Comparison of ENCODE assay signal across 12 mouse cellular contexts in the genomic region with DNA sequence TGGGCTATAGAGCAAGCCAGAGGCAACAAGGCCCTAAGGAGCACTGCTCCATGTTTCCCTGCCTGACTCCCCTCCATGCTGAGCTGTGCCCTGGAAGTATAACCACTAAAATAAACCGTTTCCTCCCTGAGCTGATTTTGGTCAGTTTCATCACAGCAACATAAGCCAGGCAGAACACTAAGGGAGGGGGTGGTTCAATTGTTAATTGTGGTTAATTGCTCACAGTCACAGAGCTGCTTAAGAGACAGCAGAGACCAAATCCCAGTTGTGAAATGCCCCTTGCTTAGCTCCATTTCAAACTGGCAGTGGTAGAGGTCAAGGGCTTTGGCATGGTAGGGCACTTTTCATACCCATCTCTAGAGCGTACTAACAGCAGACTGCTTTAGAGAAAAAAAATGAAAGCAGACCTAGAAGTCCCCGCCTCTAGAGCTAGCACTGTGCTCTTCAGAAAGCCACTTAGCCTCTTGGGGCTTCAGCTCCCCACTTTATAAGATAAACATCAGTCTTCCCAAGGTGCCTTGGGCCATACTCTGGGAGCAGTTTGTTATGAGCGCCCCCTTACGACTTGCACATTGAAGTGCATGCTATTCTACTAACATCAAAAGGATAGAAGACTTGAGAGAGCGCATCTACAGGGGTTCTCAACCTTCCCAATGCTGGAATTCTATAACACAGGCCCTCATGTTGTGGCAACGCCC.
A peak's percentile ranks its signal among the peaks of the same experiment; 100 is the strongest.
DNase-seq lines count a peak whose midpoint lies in the region; ATAC-seq and TF ChIP-seq lines count a peak whose summit lies in the region.
"Had no signal": no experiment of that assay in that cellular context is flagged by ENCODE, and none has a peak within 500 bp of the region (broad histone marks: within the 10 kb centered on the region; RNA-seq: fewer than 3 reads in every experiment).

No protein-coding gene starts in this region.

- no peak overlapping the region for H3K4me2 ChIP-seq in heart, embryonic 11.5 days
- H3K4me2 ChIP-seq in neural tube, embryonic 13.5 days = no peak overlapping the region
- H3K4me2 ChIP-seq in stomach, postnatal 0 days (replicated peaks; ENCODE audit: low read depth) = no peak overlapping the region
- no peak overlapping the region for H3K4me2 ChIP-seq in neural tube, embryonic 15.5 days
- H3K4me2 ChIP-seq: embryonic facial prominence, embryonic 15.5 days; lung, embryonic 15.5 days had no signal

- ATAC-seq in heart, embryonic 11.5 days (replicated peaks; ENCODE audit: insufficient number of reproducible peaks, low FRiP score, low TSS enrichment) = no peak
- no peak for ATAC-seq in neural tube, embryonic 13.5 days (ENCODE audit: low read depth)
- ATAC-seq in stomach, postnatal 0 days (ENCODE audit: low FRiP score, low TSS enrichment) = no peak
- no peak for ATAC-seq in neural tube, embryonic 15.5 days (ENCODE audit: low FRiP score)

- H3K4me3 ChIP-seq in heart, embryonic 11.5 days (ENCODE audit: low read depth, low read length) = no peak overlapping the region
- H3K4me3 ChIP-seq in neural tube, embryonic 13.5 days = no peak overlapping the region
- H3K4me3 ChIP-seq in stomach, postnatal 0 days (ENCODE audit: low read depth, low read length) = no peak overlapping the region
- no peak overlapping the region for H3K4me3 ChIP-seq in neural tube, embryonic 15.5 days (replicated peaks)
- H3K4me3 ChIP-seq: embryonic facial prominence, embryonic 15.5 days; lung, embryonic 15.5 days; myocyte had no signal

- no peaks in the 10 kb centered on the region for H3K27me3 ChIP-seq in heart, embryonic 11.5 days (ENCODE audit: control insufficient read depth, insufficient read depth, low read length)
- no peaks in the 10 kb centered on the region for H3K27me3 ChIP-seq in neural tube, embryonic 13.5 days
- no peaks in the 10 kb centered on the region for H3K27me3 ChIP-seq in stomach, postnatal 0 days (ENCODE audit: control insufficient read depth, insufficient read depth, low read length)
- H3K27me3 ChIP-seq in neural tube, embryonic 15.5 days (replicated peaks) = no peaks in the 10 kb centered on the region
- H3K27me3 ChIP-seq: embryonic facial prominence, embryonic 15.5 days; lung, embryonic 15.5 days had no signal

- H3K4me1 ChIP-seq in heart, embryonic 11.5 days (ENCODE audit: control insufficient read depth, insufficient read depth, low read length) = no peaks in the 10 kb centered on the region
- peaks cover 45% of the 10 kb centered on the region for H3K4me1 ChIP-seq in neural tube, embryonic 13.5 days (replicated peaks)
- H3K4me1 ChIP-seq in stomach, postnatal 0 days (replicated peaks; ENCODE audit: control insufficient read depth, insufficient read depth) = no peaks in the 10 kb centered on the region
- H3K4me1 ChIP-seq in neural tube, embryonic 15.5 days = peaks cover 33% of the 10 kb centered on the region
- H3K4me1 ChIP-seq: embryonic facial prominence, embryonic 15.5 days; lung, embryonic 15.5 days had no signal

- peak; percentile 39 for TF ChIP-seq CTCF in stomach, postnatal 0 days (IDR thresholded peaks at IDR 0.05; ENCODE audit: low read depth)

- H3K9me3 ChIP-seq in heart, embryonic 11.5 days (replicated peaks; ENCODE audit: control insufficient read depth, low read length) = no peaks in the 10 kb centered on the region
- H3K9me3 ChIP-seq in neural tube, embryonic 13.5 days = no peaks in the 10 kb centered on the region
- H3K9me3 ChIP-seq in stomach, postnatal 0 days (ENCODE audit: control insufficient read depth, low read length) = no peaks in the 10 kb centered on the region
- H3K9me3 ChIP-seq in neural tube, embryonic 15.5 days (replicated peaks) = no peaks in the 10 kb centered on the region
- H3K9me3 ChIP-seq: embryonic facial prominence, embryonic 15.5 days; lung, embryonic 15.5 days had no signal

- no peaks in the 10 kb centered on the region for H3K36me3 ChIP-seq in heart, embryonic 11.5 days (ENCODE audit: control insufficient read depth, insufficient read depth, low read length)
- no peaks in the 10 kb centered on the region for H3K36me3 ChIP-seq in neural tube, embryonic 13.5 days
- no peaks in the 10 kb centered on the region for H3K36me3 ChIP-seq in stomach, postnatal 0 days (ENCODE audit: control insufficient read depth, insufficient read depth, low read length)
- no peaks in the 10 kb centered on the region for H3K36me3 ChIP-seq in neural tube, embryonic 15.5 days
- H3K36me3 ChIP-seq: embryonic facial prominence, embryonic 15.5 days; lung, embryonic 15.5 days had no signal

- 55% methylated on average over 7 of the region's 7 CpGs for WGBS in heart, embryonic 11.5 days (ENCODE audit: insufficient replicate concordance)
- WGBS in neural tube, embryonic 13.5 days = 68% methylated on average over 7 of the region's 7 CpGs
- WGBS in stomach, postnatal 0 days = 68% methylated on average over 7 of the region's 7 CpGs
- 57% methylated on average over 7 of the region's 7 CpGs for WGBS in neural tube, embryonic 15.5 days

- H3K9ac ChIP-seq in heart, embryonic 11.5 days (ENCODE audit: low read depth, low read length) = no peak overlapping the region
- no peak overlapping the region for H3K9ac ChIP-seq in neural tube, embryonic 13.5 days
- no peak overlapping the region for H3K9ac ChIP-seq in stomach, postnatal 0 days (ENCODE audit: low read length)
- H3K9ac ChIP-seq in neural tube, embryonic 15.5 days (replicated peaks) = no peak overlapping the region
- H3K9ac ChIP-seq: embryonic facial prominence, embryonic 15.5 days; lung, embryonic 15.5 days had no signal

- peak; percentile 19 for DNase-seq in adrenal gland, adult 2 months
- DNase-seq in adrenal gland, adult 18-20 months (ENCODE audit: low spot score in 2 of 2) = no peak
- peak; percentile 9 for DNase-seq in heart, adult 8-10 months (ENCODE audit: low spot score)
- no peak for DNase-seq in neural tube, embryonic 10.5 days (ENCODE audit: extremely low spot score, low spot score)
- DNase-seq in stomach, postnatal 0 days (ENCODE audit: low spot score) = no peak
- DNase-seq: kidney, postnatal 25 days had no signal

- H3K27ac ChIP-seq in heart, embryonic 11.5 days (ENCODE audit: low read depth, low read length) = no peak overlapping the region
- peak overlapping the region; percentile 55; the same call in 1 of the 2 replicates for H3K27ac ChIP-seq in neural tube, embryonic 13.5 days (replicated peaks)
- no peak overlapping the region for H3K27ac ChIP-seq in stomach, postnatal 0 days (replicated peaks)
- no peak overlapping the region for H3K27ac ChIP-seq in neural tube, embryonic 15.5 days (replicated peaks)
- H3K27ac ChIP-seq: embryonic facial prominence, embryonic 15.5 days; lung, embryonic 15.5 days had no signal

- TF ChIP-seq EP300 in stomach, postnatal 0 days (optimal IDR thresholded peaks at IDR 0.05) = no peak

Comparison
In these comparisons a context has a peak if more than half of its experiments do, and no peak if none do; other contexts are left out.
1. DNase-seq: peak in adrenal gland, adult 2 months (single experiment) and heart, adult 8-10 months (single experiment); none in adrenal gland, adult 18-20 months (0 of 2), neural tube, embryonic 10.5 days (single experiment) and stomach, postnatal 0 days (single experiment).